Mouse (Mus musculus) heart, postnatal 0 days (tissue): ENCODE results near the gene Ccser2.

Source experiments
- CTCF ChIP-seq: IDR thresholded peaks from 2 replicates; pipeline ENCODE4 v1.5.1; 2016; ENCODE audit warnings: antibody characterized with exemption, control low read depth, low read depth
- EP300 ChIP-seq: IDR thresholded peaks from 2 replicates; pipeline ENCODE4 v1.6.1; 2016; ENCODE audit warnings: antibody characterized with exemption, low read depth

DNA sequence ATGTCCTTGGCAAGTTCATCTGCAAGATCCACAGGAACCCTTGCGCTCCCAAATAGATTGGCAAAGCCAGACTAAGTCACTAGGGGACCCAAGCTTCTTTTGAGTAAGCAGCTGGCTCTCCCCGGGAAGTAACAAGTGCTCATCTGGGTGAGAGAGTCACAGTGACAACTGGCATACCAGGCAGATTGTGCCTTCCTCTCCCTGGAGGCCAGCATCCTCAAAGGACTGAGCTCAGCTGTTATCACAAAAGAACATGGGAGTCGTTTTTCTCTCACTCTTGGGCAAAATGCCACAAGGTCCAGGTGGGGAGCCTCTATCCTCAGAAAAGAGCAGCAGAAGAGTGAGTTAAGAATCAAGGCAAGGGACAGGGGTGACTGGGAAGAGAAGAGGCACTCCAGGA is 37.3 kb upstream of the Ccser2 start:
- TF ChIP-seq CTCF (no peak), EP300 (no peak)
